Mouse (Mus musculus): ENCODE measurements around the gene Sufu.

Gene Sufu

DNA sequence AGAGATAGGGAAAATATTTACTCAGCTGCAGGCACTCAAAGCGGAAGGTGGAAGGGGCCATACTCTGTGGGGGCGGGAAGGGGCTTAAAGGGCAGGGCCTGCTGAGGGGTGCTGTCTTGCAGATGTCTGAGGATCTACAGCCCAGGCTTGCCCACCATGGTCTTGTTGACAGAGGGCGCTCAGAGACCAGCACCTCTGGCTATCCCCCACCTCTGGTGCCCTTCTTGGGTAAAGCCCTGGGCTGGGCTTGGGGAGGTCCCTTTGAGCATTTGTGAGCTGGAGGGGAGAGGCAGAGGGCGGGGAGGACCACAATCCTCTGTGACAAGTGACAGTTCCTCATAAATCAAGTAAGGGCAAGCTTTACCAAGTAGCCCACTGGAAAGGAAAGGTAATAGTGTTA is 136.4 kb downstream of the Sufu start:
- no peak for DNase-seq

- no peak for DNase-seq
These were observed 136.8 kb downstream of the Sufu start for GRCm38 (mm10) chr19:46533525-46533924.

- no peak for DNase-seq
These were observed 137.9 kb downstream of the Sufu start for GRCm38 (mm10) chr19:46534542-46535098.

DNA sequence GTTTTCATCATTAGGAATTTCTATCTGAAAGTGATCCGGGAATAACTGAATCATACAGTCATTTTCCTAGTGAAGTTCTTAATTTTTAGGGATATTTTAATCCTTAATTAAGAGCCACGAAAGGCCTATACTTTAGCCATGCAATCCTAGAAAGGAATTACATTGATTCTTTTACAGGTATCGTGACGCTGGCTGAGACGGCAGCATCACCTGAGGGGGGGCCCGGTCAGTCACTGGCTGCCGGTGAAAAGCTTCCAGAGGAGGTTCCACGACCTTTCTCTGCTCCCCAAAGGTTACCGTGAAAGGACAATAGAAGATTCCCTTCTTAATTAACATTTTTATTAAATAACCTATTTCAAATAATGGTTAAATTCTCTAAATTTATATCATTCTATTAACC is 140.7 kb downstream of the Sufu start:
- DNase-seq, result no peak

DNA sequence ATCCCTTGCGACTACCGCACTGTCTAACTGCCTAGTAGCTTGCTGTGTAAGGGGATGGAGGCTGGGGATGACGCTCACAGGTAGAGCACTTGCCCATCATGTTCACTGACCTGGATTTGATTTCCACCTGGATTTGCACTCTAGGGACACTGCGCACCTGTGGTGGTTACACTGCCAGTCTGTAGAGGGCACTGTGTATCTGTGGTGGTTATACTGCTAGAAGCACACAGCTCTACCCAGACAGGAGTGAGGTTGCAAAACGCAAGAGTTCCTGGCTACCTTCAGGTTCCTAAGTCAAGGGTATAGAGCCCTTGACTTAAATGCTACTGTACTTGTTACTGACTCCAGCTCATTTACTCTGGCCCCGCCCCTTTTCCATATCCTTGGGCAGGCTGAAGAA is 141.5 kb downstream of the Sufu start:
- DNase-seq, result no peak

All from spleen, adult 18-20 months (tissue).